Mouse (Mus musculus): ENCODE data around the gene Sgip1.

The Sgip1 gene

DNA sequence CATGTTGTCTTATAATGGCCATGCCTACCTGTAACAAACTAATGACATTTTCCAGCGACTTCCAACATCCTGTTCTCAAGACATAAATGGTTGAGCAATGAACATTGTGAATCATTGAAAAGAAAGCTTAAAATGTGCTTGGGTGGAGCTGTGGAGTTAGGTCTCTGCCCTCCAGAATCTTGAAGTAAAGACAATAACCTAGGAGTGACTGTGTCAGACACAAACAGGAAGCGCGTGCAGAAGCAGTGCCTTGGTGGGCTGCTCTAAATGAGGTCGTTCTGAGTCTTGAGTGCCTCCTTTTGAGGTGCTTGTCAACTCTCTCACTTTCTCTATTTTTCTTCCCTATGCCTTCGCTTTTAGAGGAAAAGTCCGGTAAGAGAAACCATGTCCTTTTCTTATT lies 159.1 kb downstream of the Sgip1 start:
- no peak for DNase-seq

GRCm38 (mm10) chr4:102907843-102908427 lies 166.8 kb downstream of the Sgip1 start:
- DNase-seq = peak; percentile 27 to 36

GRCm38 (mm10) chr4:102910191-102910590 lies 169.1 kb downstream of the Sgip1 start:
- DNase-seq = no peak

GRCm38 (mm10) chr4:102913176-102913575 lies 172.1 kb downstream of the Sgip1 start:
- no peak for DNase-seq

DNA sequence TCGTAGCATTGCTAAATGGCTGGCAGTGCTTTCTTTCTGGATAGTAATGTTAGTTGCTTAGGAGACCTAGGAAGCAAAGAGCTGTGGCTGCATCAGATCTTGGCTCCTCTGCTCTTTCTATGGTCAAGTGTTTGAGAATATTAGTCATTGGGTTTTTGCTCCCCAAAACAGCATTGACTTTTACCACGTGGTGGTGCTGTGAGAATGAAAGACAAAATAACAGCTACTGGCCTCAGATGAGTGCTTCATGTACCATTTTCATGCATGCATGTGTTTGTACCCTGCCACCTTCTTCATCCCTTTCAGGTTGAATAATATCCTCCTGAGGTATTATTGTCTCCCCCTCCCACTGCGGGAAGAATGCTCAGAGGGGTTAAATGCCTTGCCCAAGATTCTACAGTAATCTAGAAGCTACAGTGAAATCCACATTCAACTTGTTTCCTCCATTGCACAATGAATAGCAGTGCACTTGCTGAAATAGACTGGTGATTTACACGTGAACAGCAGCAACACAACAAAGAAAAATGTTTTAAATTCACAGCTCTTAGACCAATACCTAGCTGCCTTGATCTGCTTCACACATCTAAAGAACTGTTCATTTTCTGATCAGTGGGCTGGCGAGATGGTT lies 172.7 kb downstream of the Sgip1 start:
- no peak for DNase-seq

DNA sequence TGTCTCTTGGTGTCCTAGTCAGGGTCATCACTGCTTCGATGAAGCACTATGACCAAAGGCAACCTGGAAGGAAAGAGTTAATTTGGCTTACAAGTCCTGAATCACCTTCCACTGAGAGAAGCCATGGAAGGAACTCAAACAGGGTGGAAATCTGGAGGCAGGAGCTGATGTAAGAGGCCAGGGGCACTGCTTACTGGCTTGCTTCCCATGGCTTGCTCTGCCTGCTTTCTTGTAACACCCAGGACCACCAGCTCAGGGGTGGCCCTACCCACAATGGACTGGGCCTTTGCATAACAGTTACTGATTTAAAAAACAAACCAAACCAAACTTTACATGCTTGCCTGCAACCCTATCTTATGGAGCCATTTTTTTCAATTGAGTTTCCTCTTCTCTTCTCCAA lies 177.1 kb downstream of the Sgip1 start:
- DNase-seq = no peak

- no peak for DNase-seq
Observed at GRCm38 (mm10) chr4:102929491-102929890, 188.4 kb downstream of the Sgip1 start.

GRCm38 (mm10) chr4:102930679-102931078 lies 189.6 kb downstream of the Sgip1 start:
- DNase-seq = no peak

DNA sequence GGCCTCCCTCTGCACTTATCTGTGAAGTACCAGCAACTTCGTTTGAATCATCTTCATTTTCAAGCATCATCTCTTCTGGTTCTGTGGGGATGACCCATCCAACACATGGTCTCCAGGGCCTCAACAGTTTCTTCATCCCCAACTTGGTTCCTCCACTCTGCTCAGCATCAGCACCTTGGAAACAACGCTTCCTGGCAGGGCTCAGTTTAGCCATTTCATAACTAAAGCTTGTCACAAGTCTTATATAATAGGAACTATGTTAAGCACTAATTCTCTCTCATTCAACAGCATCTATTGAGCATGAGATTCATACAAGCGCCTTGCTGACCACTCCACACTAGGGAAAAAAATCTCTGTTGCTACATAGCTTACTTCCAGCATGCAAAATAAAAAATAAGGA lies 199.2 kb downstream of the Sgip1 start:
- no peak for DNase-seq

DNA sequence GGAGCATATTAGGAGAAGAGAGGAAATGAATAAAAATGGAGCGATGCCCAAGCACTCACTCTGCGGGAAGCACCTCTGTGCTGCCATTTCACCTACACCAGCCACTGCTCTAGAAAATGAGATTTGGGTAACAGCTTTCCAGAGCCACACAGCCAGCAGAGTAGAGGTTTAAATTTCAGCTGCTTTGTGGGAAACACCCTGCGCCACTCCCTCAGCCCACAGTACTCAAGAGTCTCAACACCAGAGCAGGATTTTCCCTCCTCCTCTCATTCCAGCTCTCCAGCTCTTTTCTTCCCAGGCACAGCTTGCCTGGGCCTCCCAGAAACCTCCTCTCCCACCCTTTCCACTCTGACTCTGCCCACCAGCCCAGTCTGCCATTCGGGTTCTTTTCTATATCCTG lies 199.6 kb downstream of the Sgip1 start:
- DNase-seq = no peak

GRCm38 (mm10) chr4:102944325-102944724 lies 203.2 kb downstream of the Sgip1 start:
- no peak for DNase-seq

- no peak for DNase-seq
Observed at GRCm38 (mm10) chr4:102952476-102952875, 211.4 kb downstream of the Sgip1 start.

DNA sequence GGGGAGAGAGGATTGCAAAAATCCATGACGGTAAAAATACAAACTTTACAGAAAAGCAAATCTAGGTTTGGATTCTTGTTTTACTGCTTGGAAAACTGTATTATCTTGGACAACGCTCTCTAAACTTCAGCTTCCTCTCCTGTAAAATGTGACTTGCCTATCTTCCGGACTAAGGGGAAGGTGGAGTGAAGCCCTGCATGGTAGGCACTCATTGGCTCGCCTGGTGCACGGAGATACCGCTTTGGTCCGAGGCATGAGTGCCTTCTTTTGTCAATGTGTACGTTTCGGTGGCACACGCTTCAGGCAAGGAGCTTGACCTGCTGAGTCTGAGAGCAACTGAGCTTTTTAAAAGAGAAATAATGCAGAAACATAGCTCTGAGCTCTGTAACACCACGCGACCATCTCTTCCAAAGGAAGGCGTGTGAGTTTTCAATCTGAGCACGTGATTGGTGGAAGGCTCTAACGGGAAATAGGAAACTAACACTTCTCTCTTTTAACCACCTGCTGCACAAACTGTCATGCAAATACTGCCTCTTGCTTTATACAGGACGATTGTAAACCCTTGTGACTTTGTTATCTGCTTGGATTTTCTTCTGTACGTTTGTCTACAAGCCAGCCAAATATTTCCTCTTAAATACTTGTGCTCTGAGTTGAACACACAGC lies 214.3 kb downstream of the Sgip1 start:
- DNase-seq = no peak

DNA sequence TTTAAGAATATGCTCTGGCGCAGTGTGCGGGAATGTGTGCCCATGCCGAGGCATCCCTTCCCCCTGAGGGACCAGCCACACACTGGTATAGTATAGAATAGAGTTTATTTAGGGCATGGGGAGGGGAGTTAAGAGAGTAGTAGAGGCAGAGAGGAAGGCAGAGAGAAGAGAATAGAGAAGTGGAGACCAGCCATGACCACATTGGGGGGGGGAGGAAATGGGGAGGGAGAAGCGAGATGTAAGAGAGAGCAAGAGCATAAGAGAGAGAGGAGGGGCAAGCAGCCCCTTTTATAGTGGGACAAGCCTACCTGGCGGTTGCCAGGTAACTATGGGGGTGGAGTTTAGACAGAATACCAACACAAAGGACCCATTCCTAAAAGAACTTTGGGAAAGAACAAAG lies 218.3 kb downstream of the Sgip1 start:
- DNase-seq = no peak

GRCm38 (mm10) chr4:102964174-102964573 lies 223.1 kb downstream of the Sgip1 start:
- no peak for DNase-seq

- no peak for DNase-seq
Observed at GRCm38 (mm10) chr4:102967811-102968210, 226.7 kb downstream of the Sgip1 start.

DNA sequence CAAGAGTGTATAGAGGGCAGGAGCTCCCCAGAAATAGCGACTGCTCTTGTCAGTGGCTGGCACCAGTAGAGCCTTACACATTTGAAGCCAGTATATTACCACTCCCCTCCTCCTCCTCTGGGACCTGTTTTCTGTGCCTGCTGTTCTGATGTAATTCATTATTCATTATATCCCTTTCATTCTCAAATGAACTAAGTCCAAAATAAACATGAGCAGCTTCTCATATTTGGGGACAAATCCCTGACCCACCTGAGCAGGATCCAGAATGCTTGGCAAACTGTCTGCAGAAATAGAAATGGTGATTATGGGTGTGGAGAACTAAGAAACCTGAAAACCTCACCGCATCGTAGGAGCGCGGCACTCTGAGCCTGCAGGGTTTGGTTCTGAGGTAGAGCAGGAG lies 228.5 kb downstream of the Sgip1 start:
- DNase-seq = no peak

DNA sequence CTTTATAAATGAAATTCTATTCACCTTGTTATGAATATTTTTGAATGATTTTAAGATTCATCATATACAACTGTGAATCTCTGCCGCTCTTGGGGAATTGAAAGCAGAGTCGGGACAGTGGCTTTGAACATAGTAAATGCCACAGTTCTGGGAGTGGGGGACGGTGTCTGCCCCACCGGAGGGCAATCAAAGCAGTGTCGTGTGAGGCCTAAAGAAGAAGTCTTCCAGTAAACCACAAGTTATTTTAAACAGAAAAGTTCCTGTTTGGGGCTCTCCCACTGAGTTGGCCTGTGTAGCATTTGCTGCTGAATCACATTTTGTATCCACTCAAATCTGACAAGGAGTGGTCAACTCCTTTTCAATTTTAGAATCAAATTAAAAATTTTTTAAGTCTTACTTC lies 230.1 kb downstream of the Sgip1 start:
- no peak for DNase-seq

DNA sequence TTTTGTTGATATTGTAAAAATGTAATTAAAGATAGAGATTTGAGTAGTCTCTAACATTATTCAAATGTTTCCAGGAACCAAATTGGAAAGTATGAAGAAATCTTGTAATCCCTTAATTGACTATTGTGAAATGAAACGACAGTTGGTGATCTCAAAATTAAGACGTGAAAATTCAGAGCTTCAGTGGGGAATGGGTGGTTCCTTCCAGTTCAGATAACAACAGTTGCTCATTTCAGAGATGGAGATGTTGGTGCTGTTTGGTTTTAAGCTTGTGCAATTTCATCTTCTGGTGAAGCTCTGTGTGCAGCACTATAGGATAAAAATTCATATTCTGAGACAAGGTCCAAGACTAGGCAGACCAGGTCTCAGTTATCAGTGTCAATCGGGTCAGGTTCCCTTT lies 231.0 kb downstream of the Sgip1 start:
- DNase-seq = no peak

GRCm38 (mm10) chr4:102974172-102974571 lies 233.1 kb downstream of the Sgip1 start:
- no peak for DNase-seq

- no peak for DNase-seq
Observed at GRCm38 (mm10) chr4:102976290-102977275, 235.5 kb downstream of the Sgip1 start.

- no peak for DNase-seq
Observed at GRCm38 (mm10) chr4:102977778-102978321, 236.8 kb downstream of the Sgip1 start.

DNA sequence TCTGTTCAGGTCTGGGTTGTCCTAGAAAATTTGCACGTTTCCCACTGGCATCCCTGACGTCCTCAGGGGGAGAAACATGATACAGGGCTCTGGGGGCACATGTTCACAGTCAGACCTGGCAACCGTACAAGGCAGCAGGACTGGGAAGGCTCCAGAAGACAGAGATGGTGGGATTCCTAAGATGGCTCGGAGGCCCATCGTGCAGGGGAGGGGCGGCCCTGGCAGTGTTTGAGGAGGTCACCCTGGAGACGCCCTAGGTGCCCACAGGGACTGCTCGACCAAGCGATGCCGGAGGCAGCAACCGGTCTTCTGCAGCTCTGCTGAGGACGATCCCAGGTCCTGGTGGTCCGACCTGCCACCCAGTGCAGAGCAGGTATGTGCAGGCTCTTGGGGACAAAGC lies 237.3 kb downstream of the Sgip1 start, which contains the start of gene Tctex1d1:
TSS of gene Tctex1d1 (plus strand) at position 167 of the 400 bp plus-strand sequence.
- DNase-seq = peak; percentile 12 to 28

Data from lung, postnatal 4 days (tissue).